Mouse (Mus musculus): ENCODE measurements at regions not wholly inside any gene's neighbourhood (a gene's known extent, or its start where the extent isn't known, plus 50 kb on each side); places are given as distances from the start of the nearest gene placed in this dataset.
A peak's percentile ranks its signal among the peaks of the same experiment; 100 is the strongest.
"Not testable (repeated sequence)": the region's sequence is repeated elsewhere in the genome, so short reads cannot be mapped to it uniquely, and the experiment has no call there.

DNA sequence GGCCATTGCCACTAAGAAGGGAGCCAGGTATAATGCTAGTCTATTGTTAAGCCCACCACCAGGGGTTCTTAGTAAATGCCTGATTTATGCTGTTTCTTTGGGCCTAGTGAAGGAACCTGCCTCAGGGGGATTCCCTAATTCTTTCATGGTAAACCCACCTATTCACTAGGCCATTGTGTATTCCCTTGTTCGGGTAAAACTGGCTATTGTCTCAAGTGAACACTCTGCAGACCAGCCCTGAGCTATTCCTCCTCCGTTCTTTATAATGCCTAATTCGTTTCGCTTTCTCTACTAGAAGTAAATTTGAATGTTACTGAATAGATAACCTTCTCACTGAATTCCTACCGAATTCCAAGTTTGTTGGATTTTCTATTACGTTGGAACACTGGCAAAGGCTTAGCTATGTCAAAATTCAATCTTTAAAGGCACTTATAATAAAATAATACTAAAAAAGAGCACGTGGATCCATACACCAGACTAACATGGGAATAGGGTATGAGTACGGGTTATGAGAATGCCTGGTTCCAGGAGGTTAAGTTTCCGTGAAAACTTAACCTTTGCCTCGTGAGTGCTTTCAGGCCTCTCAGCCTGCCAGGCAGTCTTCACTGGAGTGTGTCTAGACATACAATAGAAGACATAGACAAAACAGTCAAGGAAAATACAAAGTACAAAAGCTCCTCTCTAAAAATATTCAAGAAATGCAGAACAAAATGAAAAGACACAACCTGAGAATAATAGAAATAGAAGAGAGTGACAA, 536.8 kb upstream of the Cntn5 start:
- intact Hi-C loops (cut with DNase I); H3K27ac ChIP-seq; DNase-seq (ENCODE audit: extremely low spot score in 1 of 2, low spot score in 2 of 2); H3K4me3 ChIP-seq: not testable (repeated sequence)

DNA sequence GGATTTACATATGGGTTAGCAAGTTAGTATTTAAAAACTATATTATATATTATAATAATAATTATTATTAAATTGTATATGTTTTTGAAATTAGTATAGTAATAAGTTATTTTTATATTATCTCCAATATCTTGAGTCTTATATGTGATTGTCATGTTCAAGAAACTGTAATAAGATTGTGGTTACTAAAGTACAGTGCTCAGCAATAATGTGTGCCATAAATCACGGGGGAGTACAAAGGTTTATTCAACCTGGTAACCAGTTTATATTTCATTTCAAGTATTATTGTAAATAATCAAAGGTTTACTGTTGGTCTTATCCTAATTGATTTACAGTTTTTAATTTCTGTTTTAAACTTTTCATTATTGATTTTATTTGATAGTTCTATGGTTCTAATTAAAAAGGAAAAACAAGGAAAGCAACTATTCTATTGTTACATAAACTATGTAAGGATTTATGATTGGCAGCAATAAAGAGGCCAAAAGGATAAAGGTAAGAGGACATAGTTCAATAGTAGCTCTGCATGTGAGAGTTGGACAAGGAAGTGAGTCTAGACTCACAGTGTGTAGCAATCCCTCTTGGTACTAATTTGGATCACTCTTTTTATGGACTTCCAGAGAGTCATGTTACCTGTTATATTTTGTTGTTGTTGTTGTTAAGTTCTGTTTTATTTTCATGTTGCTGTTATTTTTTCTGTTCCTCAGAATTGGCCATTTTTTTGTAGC, 532.0 kb upstream of the Cntn5 start:
- intact Hi-C loops (cut with DNase I) = no loop called here

DNA sequence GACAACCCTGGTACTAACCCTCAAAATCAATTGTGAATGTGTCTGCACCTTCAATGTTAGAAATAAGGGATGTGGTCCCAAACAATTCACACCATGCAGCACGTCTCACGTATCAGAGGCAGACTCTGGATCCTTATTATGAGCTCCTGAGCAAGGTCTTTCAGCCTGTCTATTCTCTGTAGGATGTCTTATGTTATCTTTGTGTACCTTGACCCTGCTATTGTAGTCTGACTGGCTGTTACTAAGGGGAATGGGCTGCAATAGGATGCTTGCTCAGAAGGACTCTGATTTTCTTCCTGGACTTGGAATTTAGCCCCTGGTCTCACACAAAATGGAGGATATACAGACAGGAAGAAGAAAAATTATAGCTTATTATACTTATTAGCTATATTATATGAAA, 531.4 kb upstream of the Cntn5 start:
- DNase-seq (ENCODE audit: extremely low spot score in 1 of 2, low spot score in 2 of 2) = no peak
- no peak for TF ChIP-seq CTCF (IDR thresholded peaks at IDR 0.05)
- no peak overlapping the region for H3K4me3 ChIP-seq
- intact Hi-C loops (cut with DNase I) = no loop called here
- no peak overlapping the region for H3K27ac ChIP-seq

More for the DNA sequence above, 532.0 kb upstream of the Cntn5 start:
- no peak for TF ChIP-seq CTCF (IDR thresholded peaks at IDR 0.05)
- H3K4me3 ChIP-seq = no peak overlapping the region
- no peak for DNase-seq (ENCODE audit: extremely low spot score in 1 of 2, low spot score in 2 of 2)
- H3K27ac ChIP-seq = no peak overlapping the region

DNA sequence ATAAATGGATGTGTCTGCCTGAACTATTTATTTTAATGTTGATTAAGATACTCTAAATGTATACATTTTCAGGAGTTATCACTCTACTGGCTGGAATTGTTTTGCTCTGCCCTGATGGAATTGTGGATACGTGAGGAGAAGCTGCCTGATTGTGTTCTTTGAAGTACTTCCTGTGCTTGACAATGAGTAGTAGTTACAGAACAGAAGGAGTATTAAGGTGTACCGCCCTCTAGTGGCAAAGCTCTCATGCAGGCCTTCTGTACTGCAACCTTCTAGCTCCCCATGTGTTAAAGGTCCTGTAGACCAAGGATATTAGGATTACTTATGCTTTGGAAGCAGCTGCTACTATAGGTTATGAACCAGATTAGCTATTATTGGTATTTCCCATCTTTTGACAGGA, 530.4 kb upstream of the Cntn5 start:
- TF ChIP-seq CTCF (IDR thresholded peaks at IDR 0.05) = peak; percentile 62
- DNase-seq (ENCODE audit: extremely low spot score in 1 of 2, low spot score in 2 of 2) = peak; percentile 13 to 19
- intact Hi-C loops (cut with DNase I) = no loop called here
- Histone ChIP-seq H3K4me3 (no peak overlapping the region), H3K27ac (no peak overlapping the region)

DNA sequence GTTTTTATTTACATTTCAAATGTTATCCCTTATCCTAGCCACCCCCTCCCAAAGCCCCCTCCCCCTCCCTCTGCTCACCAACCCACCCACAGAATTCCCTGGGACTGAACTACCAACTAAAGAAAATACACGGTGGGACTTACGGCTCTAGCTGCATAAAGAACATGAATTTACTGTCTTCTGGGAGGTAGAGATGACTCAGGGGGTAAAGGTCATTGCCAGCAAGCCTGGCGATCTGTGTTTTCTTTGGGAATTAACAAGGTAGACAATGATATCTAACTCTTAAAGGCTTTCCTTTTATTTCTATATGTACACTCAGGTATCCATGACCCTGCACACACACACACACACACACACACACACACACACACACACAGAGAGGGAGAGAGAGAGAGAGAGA, 521.9 kb upstream of the Cntn5 start:
- no peak for TF ChIP-seq CTCF (IDR thresholded peaks at IDR 0.05)
- Histone ChIP-seq H3K27ac (no peak overlapping the region), H3K4me3 (no peak overlapping the region)
- no peak for DNase-seq (ENCODE audit: extremely low spot score in 1 of 2, low spot score in 2 of 2)
- intact Hi-C loops (cut with DNase I) = no loop called here

DNA sequence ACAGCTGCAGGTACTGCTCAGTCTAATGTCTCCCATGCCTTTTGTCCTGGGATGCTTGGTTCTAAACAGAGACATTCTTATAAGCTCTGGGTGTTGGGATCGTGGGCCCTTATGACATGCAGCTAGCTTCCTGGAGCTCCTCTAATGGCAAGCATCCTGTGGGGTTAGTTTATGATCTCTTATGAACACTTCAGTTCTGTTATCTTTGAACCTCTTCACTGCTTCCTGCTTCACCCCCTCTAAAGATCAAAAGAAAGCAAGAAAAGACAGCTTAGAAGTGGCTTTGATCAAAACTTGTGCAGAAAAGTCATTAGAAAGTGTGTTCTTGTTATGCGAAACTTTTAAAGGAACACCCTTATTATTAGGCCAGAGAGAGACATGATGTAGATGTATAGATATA, 492.3 kb upstream of the Cntn5 start:
- H3K27ac ChIP-seq = no peak overlapping the region
- H3K4me3 ChIP-seq = no peak overlapping the region
- DNase-seq (ENCODE audit: extremely low spot score in 1 of 2, low spot score in 2 of 2) = no peak
- no peak for TF ChIP-seq CTCF (IDR thresholded peaks at IDR 0.05)
- intact Hi-C loops (cut with DNase I) = no loop called here

DNA sequence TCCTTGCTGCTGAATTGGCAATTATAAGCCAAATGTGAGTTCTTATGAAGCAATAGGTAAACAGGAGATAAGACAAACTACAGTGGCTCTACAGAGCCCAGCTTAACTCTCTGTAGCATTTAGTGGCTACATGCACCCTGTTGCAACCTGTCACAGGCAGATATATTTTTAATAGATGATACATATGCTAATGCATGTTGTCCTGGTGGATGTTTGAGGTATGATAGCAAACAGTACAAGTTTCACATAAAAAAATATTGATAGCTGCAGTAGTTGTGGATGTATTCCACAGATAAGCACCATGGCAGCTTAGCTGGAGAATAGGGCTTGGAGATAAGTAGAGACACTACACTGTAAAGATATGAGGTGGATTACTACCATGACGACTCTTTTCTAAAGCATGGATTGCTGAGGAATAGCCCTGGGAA, 477.1 kb upstream of the Cntn5 start:
- Histone ChIP-seq H3K27ac (no peak overlapping the region), H3K4me3 (no peak overlapping the region)
- TF ChIP-seq CTCF (IDR thresholded peaks at IDR 0.05) = no peak
- no peak for DNase-seq (ENCODE audit: extremely low spot score in 1 of 2, low spot score in 2 of 2)
- intact Hi-C loops (cut with DNase I) = no loop called here

DNA sequence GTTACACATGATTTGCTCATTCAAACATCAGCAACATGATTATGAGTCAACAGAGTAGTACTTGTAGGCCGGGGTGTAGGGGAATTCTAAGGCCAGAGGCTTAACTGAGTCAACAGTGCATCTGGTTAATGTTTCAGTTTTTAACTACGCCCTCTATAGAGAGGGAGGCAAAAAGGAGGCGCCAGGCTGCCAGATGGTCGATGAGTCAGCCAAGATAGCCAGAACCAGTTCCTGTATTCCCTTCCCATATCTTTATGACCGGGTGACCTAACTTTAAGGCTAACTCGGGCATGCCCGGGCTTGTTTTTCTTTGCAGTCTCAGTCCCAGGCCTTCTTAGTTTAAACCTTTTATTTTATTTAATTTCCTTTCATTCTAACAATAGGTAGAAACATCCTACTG, 476.0 kb upstream of the Cntn5 start:
- DNase-seq (ENCODE audit: extremely low spot score in 1 of 2, low spot score in 2 of 2) = peak in 1 of 2 experiments; percentile 24
- TF ChIP-seq CTCF (IDR thresholded peaks at IDR 0.05) = no peak
- intact Hi-C loops (cut with DNase I) = no loop called here

DNA sequence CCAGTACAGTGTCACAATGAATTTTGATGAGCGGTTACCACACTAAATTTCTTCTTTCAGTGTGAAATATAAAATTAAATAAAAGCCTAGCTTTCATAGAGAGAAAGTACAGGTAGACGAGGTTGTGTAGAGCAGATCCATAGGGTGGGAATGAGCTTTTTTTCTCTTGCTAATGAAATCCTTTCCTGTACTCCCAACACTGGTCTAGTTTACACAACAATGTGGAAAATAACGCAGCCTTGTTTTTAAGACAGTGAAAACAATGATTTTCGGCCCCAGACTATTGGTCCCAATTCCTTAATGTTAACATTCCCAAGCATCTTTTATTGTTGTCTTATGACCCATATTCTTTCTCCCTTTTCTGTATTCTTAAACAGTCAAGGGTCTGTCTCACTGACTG, 473.5 kb upstream of the Cntn5 start:
- TF ChIP-seq CTCF (IDR thresholded peaks at IDR 0.05) = no peak
- Histone ChIP-seq H3K27ac (no peak overlapping the region), H3K4me3 (no peak overlapping the region)
- intact Hi-C loops (cut with DNase I) = no loop called here
- no peak for DNase-seq (ENCODE audit: extremely low spot score in 1 of 2, low spot score in 2 of 2)

More for the DNA sequence above, 476.0 kb upstream of the Cntn5 start:
- Histone ChIP-seq H3K4me3 (no peak overlapping the region), H3K27ac (no peak overlapping the region)

DNA sequence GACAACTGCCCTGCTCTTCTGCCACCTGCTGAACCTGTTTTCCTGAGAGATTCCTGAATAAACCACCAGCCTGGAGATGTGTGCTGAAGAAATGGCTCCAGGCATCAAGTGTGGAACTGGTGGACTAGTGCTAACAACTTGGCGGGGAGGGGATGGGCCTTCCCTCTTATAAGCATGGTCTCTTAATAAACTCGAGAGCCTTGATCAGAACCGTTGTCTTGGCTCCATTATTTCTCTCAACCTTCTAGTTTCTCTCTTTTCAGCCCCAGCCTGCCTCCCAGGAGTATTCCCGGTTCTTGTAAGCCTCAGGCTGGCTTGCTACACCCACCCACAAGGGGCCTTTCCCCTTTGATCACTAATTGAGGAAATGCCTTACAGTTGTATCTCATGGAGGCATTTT, 473.0 kb upstream of the Cntn5 start:
- intact Hi-C loops (cut with DNase I) = no loop called here
- DNase-seq (ENCODE audit: extremely low spot score in 1 of 2, low spot score in 2 of 2) = no peak
- H3K27ac ChIP-seq = no peak overlapping the region
- H3K4me3 ChIP-seq = no peak overlapping the region
- TF ChIP-seq CTCF (IDR thresholded peaks at IDR 0.05) = no peak

DNA sequence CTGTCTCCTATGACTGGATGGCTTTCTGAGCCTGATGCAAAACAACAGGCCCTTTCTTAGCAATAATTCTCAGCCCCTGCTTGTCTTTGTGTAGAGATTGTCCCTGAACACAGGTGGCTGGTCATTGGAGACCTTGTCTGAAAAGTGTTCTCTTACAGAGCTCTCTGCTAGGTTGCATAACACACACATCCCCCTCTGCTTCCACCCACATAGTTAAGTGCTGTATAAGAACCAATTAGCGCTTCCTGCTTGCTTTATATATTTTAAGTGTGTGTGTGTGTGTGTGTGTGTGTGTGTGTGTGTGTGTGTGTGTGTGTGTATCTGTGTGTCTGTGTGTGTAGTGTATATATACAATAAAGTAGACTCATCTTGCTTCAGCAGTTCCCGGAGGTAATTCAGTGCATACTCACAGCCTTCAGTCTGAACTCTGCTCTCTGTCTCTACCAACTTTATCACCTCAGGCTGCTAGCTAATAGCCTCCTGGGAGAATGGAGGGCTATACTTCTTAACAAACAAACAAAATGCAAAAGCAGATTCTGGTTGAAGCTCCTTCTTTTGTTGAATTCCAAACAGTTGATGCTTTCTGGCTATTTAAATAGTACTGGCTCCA, 468.8 kb upstream of the Cntn5 start:
- Histone ChIP-seq H3K4me3 (no peak overlapping the region), H3K27ac (no peak overlapping the region)
- DNase-seq (ENCODE audit: extremely low spot score in 1 of 2, low spot score in 2 of 2) = no peak
- intact Hi-C loops (cut with DNase I) = no loop called here
- no peak for TF ChIP-seq CTCF (IDR thresholded peaks at IDR 0.05)

DNA sequence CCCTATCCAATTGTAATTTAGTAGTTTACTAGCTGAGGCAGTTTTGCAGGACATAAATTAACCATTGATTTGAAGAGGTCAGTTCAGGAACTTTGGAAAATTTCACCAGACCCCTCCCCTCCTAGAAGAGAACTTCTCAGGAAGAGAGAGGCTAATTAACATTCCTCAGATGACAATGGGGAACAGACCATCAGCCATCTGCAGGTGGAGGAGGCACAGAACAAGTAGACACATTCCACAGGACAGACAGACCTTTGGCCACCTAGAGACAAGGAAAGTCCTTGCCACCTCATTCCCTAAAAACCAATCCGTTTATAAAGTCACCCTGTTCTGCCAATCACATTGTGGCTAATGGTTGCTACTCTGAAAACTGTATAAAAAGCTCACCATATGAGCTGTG, 463.5 kb upstream of the Cntn5 start:
- H3K27ac ChIP-seq = no peak overlapping the region
- intact Hi-C loops (cut with DNase I) = no loop called here
- no peak for TF ChIP-seq CTCF (IDR thresholded peaks at IDR 0.05)
- DNase-seq (ENCODE audit: extremely low spot score in 1 of 2, low spot score in 2 of 2) = no peak
- no peak overlapping the region for H3K4me3 ChIP-seq
